Mouse (Mus musculus): ENCODE measurements around the gene Pla1a. TPM values are rescaled to one million over a fixed set of nuclear protein-coding genes. Genes with fewer than 3 reads are reported as not detected.

Gene Pla1a
- polyA plus RNA-seq, 1 experiment: 1.6 TPM

DNA sequence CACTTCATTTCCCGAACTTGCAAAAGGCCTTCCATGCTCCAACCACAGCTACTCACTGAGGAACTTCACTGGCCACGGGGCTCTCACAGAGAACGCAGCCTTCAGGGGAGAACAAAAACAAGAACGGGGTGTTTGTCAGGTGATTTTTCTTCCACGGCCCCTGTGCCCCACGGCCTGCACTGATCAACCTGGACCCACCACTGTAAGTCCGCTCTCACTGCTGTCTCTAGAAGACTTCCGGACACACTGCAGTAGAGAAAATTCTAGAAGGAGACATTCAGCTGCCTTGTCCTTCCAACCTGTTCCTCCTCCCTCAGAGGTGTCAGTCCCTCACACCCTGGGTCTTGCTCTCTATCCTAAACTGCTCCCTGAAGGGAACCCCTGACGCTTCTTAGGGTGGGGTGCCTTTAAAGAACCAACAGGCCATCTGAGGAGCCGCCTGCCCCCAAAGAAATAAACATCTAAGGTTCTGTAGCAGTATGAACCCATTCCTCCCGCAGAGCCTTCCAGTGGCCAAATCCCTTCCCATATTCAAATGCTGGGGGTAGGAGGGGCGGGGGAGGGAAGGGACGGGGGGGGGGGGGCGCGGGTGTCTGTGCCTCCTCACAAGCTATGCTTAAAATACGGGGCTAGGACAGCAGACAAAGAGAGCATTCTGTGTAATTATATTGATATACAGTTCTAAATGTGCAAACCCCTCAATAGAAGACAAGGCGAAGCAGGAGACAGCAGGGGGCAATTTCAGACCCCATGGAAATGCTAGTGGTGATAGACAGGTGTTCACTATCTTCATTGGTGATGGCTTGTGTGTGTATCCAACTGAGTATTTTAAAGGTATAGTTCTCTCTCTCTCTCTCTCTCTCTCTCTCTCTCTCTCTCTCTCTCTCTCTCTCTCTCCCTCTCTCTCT lies 22.8 kb upstream of the Pla1a start, which contains the start of gene Cd80:
Gene Cd80, plus strand, starts transcription at position 51 of the 908 bp plus-strand sequence.
- Histone ChIP-seq H3K4me3 (replicated peaks; ENCODE audit: insufficient read depth, low read depth, low read length) (no peak within 1 kb of the TSS), H3K4me1 (ENCODE audit: control insufficient read depth, insufficient read depth, low read length) (no peaks in the 10 kb centered on the region)
- WGBS: 70% methylated on average over 17 of the region's 17 CpGs

DNA sequence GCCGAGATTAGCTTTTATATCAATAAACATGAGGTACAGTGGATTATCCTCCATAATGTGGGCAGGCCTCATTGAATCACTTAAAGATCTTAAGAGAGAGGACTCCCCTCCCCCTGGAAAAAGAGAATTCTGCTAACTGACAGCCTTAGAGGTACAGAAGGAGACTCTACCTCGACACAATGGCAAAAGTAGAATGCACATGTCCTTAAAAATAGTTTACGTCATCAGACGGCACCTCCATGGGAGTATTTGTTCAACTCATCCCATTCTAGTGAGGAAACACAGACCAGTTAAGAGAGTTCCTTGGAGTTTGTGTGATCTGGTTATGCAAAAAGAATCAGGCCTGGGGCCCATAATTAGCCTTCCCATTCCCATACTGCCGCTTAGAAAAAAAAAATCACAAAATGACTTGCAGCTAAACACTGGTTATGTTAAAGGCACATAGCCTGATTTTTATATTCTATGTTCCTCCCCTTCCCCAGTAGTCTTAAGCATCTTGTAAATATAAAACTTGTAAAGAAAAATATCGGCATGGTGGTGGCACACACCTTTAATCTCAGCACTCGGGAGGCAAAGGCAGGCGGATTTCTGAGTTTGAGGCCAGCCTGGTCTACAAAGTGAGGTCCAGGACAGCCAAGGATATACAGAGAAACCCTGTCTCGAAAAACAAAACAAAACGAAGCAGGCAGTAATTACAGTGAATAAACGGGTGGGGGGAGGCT lies 21.7 kb upstream of the Pla1a start:
- no peak for TF ChIP-seq CTCF (IDR thresholded peaks at IDR 0.05; ENCODE audit: borderline replicate concordance, insufficient read depth, low read depth, low read length)
- no peak for TF ChIP-seq POLR2A (IDR thresholded peaks at IDR 0.05; ENCODE audit: borderline replicate concordance, insufficient read depth, low read length)
- Histone ChIP-seq H3K4me1 (ENCODE audit: control insufficient read depth, insufficient read depth, low read length) (no peaks in the 10 kb centered on the region), H3K27ac (ENCODE audit: insufficient read depth, low read length) (no peak overlapping the region), H3K27me3 (ENCODE audit: control insufficient read depth, insufficient read depth, low read length) (no peaks in the 10 kb centered on the region; the same call in 1 of the 2 replicates), H3K4me3 (replicated peaks; ENCODE audit: insufficient read depth, low read depth, low read length) (no peak overlapping the region)
- no peak for DNase-seq
- WGBS: 82% methylated on average over 11 of the region's 11 CpGs

More for the DNA sequence above, 22.8 kb upstream of the Pla1a start, which contains the start of gene Cd80:
- no peaks in the 10 kb centered on the region; the same call in 1 of the 2 replicates for H3K27me3 ChIP-seq (ENCODE audit: control insufficient read depth, insufficient read depth, low read length)
- TF ChIP-seq POLR2A (IDR thresholded peaks at IDR 0.05; ENCODE audit: borderline replicate concordance, insufficient read depth, low read length): no peak
- no peak within 1 kb of the TSS for H3K27ac ChIP-seq (ENCODE audit: insufficient read depth, low read length)
- DNase-seq: no peak

DNA sequence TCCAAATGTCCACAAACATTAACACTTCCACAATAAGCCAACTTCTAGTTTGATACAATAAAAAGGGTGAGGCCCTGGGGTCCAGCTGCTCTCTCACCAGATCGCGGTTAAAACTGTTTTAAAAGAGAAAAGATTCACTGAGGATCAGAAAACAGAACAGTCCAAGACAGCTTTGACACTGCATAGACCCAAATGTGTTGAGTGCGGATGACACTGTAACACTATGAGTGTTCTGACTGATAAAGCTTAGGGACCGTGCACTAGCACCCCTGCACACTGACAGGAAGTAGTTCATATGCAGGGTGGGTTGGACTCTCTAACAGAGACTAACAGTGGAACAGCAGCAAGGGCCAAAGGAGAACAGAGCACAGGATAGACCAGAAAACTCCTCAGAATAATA lies 21.0 kb upstream of the Pla1a start:
- no peaks in the 10 kb centered on the region; the same call in 1 of the 2 replicates for H3K27me3 ChIP-seq (ENCODE audit: control insufficient read depth, insufficient read depth, low read length)
- 96% methylated on average over 4 of the region's 4 CpGs for WGBS
- H3K27ac ChIP-seq (ENCODE audit: insufficient read depth, low read length): no peak overlapping the region
- H3K4me3 ChIP-seq (replicated peaks; ENCODE audit: insufficient read depth, low read depth, low read length): no peak overlapping the region
- TF ChIP-seq POLR2A (IDR thresholded peaks at IDR 0.05; ENCODE audit: borderline replicate concordance, insufficient read depth, low read length): no peak
- TF ChIP-seq CTCF (IDR thresholded peaks at IDR 0.05; ENCODE audit: borderline replicate concordance, insufficient read depth, low read depth, low read length): no peak
- H3K4me1 ChIP-seq (ENCODE audit: control insufficient read depth, insufficient read depth, low read length): no peaks in the 10 kb centered on the region
- no peak for DNase-seq

DNA sequence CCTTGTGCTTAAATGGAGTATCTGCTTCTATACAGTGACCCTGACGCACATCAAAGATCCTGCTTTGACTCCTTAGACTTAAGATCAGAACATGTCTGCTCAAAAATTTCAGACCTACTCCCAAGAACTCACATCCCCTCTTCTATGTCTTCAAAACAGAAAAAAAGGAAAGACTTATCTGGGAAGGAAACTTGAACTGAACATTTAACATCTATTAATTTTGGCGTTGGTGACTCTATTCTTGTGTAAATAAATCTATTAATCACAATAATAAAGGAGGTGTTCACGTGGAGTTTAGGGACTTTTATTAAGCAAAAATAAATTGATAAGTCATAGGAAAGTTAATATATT lies 20.2 kb upstream of the Pla1a start:
- 33% methylated on average over 3 of the region's 3 CpGs for WGBS
- no peak for DNase-seq
- TF ChIP-seq CTCF (IDR thresholded peaks at IDR 0.05; ENCODE audit: borderline replicate concordance, insufficient read depth, low read depth, low read length): no peak
- no peak for TF ChIP-seq POLR2A (IDR thresholded peaks at IDR 0.05; ENCODE audit: borderline replicate concordance, insufficient read depth, low read length)
- Histone ChIP-seq H3K4me1 (ENCODE audit: control insufficient read depth, insufficient read depth, low read length) (no peaks in the 10 kb centered on the region), H3K4me3 (replicated peaks; ENCODE audit: insufficient read depth, low read depth, low read length) (peak overlapping the region; percentile 66), H3K27ac (ENCODE audit: insufficient read depth, low read length) (peak overlapping the region; percentile 84), H3K27me3 (ENCODE audit: control insufficient read depth, insufficient read depth, low read length) (no peaks in the 10 kb centered on the region)

DNA sequence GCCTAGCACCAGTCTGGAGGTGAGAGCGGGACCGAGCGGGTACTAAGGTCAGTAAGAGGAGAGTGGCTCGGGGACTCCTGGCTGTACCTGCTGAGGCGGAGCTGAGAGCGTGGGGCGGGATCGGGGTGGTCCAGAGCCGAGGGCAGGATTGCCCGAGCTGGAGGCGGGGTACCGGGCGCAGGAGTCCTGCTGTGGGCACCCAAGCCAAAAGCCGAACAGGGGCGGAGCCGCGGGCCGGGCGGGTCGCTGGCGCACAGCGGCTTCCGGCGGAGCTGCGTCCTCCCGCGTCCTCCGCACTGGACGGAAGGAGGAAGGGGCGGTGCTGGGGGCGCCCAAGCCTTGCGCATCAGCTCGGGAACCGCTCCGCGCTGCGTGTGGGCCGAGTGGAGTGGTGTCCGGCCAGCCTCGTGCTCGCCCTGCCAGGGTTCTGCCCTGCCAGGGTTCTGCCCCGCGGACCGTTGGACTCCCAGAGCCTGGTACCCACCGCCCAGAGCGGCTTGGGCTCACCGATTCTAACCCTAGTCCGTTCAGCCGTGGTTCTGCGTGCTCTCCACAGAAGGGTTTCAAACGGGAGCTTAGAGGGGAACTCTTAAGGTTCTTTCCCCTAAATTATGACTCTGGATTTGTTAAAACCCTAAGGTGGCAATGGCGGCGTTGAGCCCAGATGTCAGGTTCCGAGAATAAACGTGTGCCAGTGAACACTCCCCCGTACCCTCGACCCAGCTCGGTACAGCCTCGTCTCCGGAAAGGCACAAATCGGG lies 19.7 kb upstream of the Pla1a start, which contains the start of gene Adprh:
Gene Adprh, minus strand, starts transcription at position 262 of the 761 bp plus-strand sequence.
- DNase-seq: peak; percentile 93
- no peak for TF ChIP-seq CTCF (IDR thresholded peaks at IDR 0.05; ENCODE audit: borderline replicate concordance, insufficient read depth, low read depth, low read length)
- TF ChIP-seq POLR2A (IDR thresholded peaks at IDR 0.05; ENCODE audit: borderline replicate concordance, insufficient read depth, low read length): peak; percentile 89
- peak within 1 kb of the TSS; percentile 84 for H3K27ac ChIP-seq (ENCODE audit: insufficient read depth, low read length)
- H3K27me3 ChIP-seq (ENCODE audit: control insufficient read depth, insufficient read depth, low read length): no peaks in the 10 kb centered on the region
- WGBS: under 1% methylated on average over 50 of the region's 61 CpGs
- no peaks in the 10 kb centered on the region for H3K4me1 ChIP-seq (ENCODE audit: control insufficient read depth, insufficient read depth, low read length)
- H3K4me3 ChIP-seq (replicated peaks; ENCODE audit: insufficient read depth, low read depth, low read length): peak within 1 kb of the TSS; percentile 66

DNA sequence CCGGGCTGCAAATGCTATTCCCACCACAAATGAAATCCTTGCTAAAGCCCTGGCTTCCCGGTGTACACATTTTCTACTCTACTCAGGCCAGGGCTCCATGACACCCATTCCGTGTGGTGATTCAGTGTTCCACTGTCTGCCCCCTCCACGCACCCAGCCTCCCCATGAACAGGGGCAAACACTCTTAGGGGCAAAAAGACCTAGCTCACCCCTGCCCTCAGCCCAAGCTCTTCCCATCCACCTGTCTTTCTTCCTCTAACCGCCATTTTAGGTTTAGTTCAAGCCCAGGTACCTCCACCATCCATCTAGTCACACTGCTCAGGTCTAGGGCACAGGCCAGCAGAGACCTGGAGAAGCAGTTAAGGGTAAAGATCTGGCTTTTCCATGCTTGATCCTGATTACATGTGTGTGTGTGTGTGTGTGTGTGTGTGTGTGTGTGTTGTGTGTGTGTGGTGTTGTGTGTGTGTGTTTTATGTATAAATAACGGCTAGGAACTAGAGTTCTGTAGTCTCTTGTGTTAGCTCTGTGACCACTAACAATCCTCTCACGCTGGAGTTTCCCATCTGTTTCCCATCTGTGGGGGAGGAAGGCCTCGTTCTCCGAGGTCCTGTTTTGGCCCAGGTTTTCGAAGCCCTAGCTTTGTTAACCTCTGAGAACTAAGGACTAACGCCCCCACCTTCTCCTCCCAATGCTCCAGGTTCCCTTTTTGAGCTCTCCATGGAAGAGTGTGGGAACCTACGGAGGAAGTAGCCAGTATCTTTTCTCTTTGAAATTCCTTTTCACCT lies 18.7 kb upstream of the Pla1a start:
- TF ChIP-seq CTCF (IDR thresholded peaks at IDR 0.05; ENCODE audit: borderline replicate concordance, insufficient read depth, low read depth, low read length) (no peak), POLR2A (IDR thresholded peaks at IDR 0.05; ENCODE audit: borderline replicate concordance, insufficient read depth, low read length) (no peak)
- Histone ChIP-seq H3K4me1 (ENCODE audit: control insufficient read depth, insufficient read depth, low read length) (no peaks in the 10 kb centered on the region), H3K27me3 (ENCODE audit: control insufficient read depth, insufficient read depth, low read length) (no peaks in the 10 kb centered on the region), H3K4me3 (replicated peaks; ENCODE audit: insufficient read depth, low read depth, low read length) (peak overlapping the region; percentile 66), H3K27ac (ENCODE audit: insufficient read depth, low read length) (peak overlapping the region; percentile 55; the same call in 1 of the 2 replicates)
- peak in 1 of 2 experiments; percentile 36 for DNase-seq
- 34% methylated on average over 12 of the region's 12 CpGs for WGBS

DNA sequence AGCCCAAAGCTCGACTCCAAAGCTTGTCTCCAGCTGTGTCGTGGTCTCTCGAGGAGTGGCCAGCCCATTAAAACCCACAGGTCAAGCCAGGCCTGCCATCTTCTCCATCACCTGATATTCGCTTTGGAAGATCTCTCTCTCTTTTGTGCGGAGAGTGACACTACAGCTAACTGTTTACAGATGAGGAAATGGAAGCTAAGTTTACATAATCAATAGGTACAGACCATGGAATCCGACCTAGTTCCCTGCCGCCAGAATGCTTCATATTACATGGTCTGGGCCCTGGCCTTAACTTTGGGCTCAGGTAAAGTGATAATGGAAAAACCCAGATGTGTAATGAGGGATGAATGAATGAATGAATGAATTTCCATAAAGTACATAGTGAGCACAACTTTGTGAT lies 17.8 kb upstream of the Pla1a start:
- Histone ChIP-seq H3K27ac (ENCODE audit: insufficient read depth, low read length) (no peak overlapping the region), H3K4me1 (ENCODE audit: control insufficient read depth, insufficient read depth, low read length) (no peaks in the 10 kb centered on the region), H3K27me3 (ENCODE audit: control insufficient read depth, insufficient read depth, low read length) (no peaks in the 10 kb centered on the region), H3K4me3 (replicated peaks; ENCODE audit: insufficient read depth, low read depth, low read length) (no peak overlapping the region)
- DNase-seq: no peak
- WGBS: 82% methylated on average over 7 of the region's 7 CpGs
- no peak for TF ChIP-seq POLR2A (IDR thresholded peaks at IDR 0.05; ENCODE audit: borderline replicate concordance, insufficient read depth, low read length)
- no peak for TF ChIP-seq CTCF (IDR thresholded peaks at IDR 0.05; ENCODE audit: borderline replicate concordance, insufficient read depth, low read depth, low read length)

Measured in cerebellum, adult 2 months (tissue).